Mouse (Mus musculus) left cerebral cortex, postnatal 4 days (tissue): ENCODE measurements around the gene Sptan1. TPM values are rescaled to one million over a fixed set of nuclear protein-coding genes. Genes with fewer than 3 reads are reported as not detected.

Source experiments
- DNase-seq: peaks from one replicate; pipeline ENCODE4 v3.0.0-alpha.2; 2022
- intact Hi-C: fragments of 180-260 bp; cut with DNase I; formaldehyde crosslinking; loops from one replicate; pipeline ENCODE4 v1.15.1; 2025
- total RNA-seq, 2 experiments: library from RNA; stranded (reverse); gene quantifications; 2 replicates each; pipeline ENCODE4 v1.2.3; 2021

The Sptan1 gene
- total RNA-seq, 2 experiments from 2014 or later = 880 to 916 TPM

GRCm38 (mm10) chr2:30057223-30057904, 92.0 kb downstream of the Sptan1 start, which contains the start of gene Set:
Set (plus strand) TSS chr2:30057378.
- DNase-seq = no peak
- intact Hi-C loops = no loop called here

- intact Hi-C loops = no loop called here
- no peak for DNase-seq
Observed at GRCm38 (mm10) chr2:30058418-30058817, 93.1 kb downstream of the Sptan1 start.

- peak; percentile 58 for DNase-seq
- intact Hi-C loops = no loop called here
Observed at GRCm38 (mm10) chr2:30061215-30062166, 96.1 kb downstream of the Sptan1 start.

GRCm38 (mm10) chr2:30062249-30063093, 97.1 kb downstream of the Sptan1 start:
- intact Hi-C loops = no loop called here
- peak; percentile 51 for DNase-seq

GRCm38 (mm10) chr2:30063235-30063634, 97.9 kb downstream of the Sptan1 start:
- intact Hi-C loops = no loop called here
- no peak for DNase-seq

GRCm38 (mm10) chr2:30063791-30064190, 98.4 kb downstream of the Sptan1 start:
- intact Hi-C loops = no loop called here
- DNase-seq = no peak

GRCm38 (mm10) chr2:30064298-30064697, 98.9 kb downstream of the Sptan1 start:
- no peak for DNase-seq
- intact Hi-C loops = no loop called here

- peak; percentile 98 for DNase-seq
- intact Hi-C loops = no loop called here
Observed at GRCm38 (mm10) chr2:30066046-30066901, 100.9 kb downstream of the Sptan1 start.

- intact Hi-C loops = no loop called here
- DNase-seq = peak; percentile 50
Observed at GRCm38 (mm10) chr2:30067031-30067888, 101.9 kb downstream of the Sptan1 start.

- intact Hi-C loops = no loop called here
- DNase-seq = no peak
Observed at GRCm38 (mm10) chr2:30067962-30068361, 102.6 kb downstream of the Sptan1 start.

GRCm38 (mm10) chr2:30072875-30073274, 107.5 kb downstream of the Sptan1 start:
- intact Hi-C loops = no loop called here
- DNase-seq = no peak

- intact Hi-C loops = no loop called here
Observed at GRCm38 (mm10) chr2:30073285-30073684, 107.9 kb downstream of the Sptan1 start.

GRCm38 (mm10) chr2:30075625-30076024, 110.3 kb downstream of the Sptan1 start:
- DNase-seq = no peak
- intact Hi-C loops = no loop called here

More at GRCm38 (mm10) chr2:30073285-30073684, 107.9 kb downstream of the Sptan1 start:
- DNase-seq = no peak

- no peak for DNase-seq
- intact Hi-C loops = no loop called here
Observed at GRCm38 (mm10) chr2:30076439-30076838, 111.1 kb downstream of the Sptan1 start.

- intact Hi-C loops = no loop called here
- DNase-seq = no peak
Observed at GRCm38 (mm10) chr2:30076959-30077358, 111.6 kb downstream of the Sptan1 start.

- peak; percentile 82 for DNase-seq
- intact Hi-C loops = no loop called here
Observed at GRCm38 (mm10) chr2:30077502-30078348, 112.4 kb downstream of the Sptan1 start, which contains the start of gene Pkn3. Pkn3 (plus strand) TSS chr2:30077684.

GRCm38 (mm10) chr2:30078349-30078712, 113.0 kb downstream of the Sptan1 start:
- intact Hi-C loops = no loop called here
- DNase-seq = no peak

GRCm38 (mm10) chr2:30078760-30079159, 113.4 kb downstream of the Sptan1 start:
- intact Hi-C loops = no loop called here

More at GRCm38 (mm10) chr2:30078760-30079159, 113.4 kb downstream of the Sptan1 start:
- DNase-seq = no peak
